Mouse (Mus musculus): ENCODE measurements around the gene Cry1.

The Cry1 gene

DNA sequence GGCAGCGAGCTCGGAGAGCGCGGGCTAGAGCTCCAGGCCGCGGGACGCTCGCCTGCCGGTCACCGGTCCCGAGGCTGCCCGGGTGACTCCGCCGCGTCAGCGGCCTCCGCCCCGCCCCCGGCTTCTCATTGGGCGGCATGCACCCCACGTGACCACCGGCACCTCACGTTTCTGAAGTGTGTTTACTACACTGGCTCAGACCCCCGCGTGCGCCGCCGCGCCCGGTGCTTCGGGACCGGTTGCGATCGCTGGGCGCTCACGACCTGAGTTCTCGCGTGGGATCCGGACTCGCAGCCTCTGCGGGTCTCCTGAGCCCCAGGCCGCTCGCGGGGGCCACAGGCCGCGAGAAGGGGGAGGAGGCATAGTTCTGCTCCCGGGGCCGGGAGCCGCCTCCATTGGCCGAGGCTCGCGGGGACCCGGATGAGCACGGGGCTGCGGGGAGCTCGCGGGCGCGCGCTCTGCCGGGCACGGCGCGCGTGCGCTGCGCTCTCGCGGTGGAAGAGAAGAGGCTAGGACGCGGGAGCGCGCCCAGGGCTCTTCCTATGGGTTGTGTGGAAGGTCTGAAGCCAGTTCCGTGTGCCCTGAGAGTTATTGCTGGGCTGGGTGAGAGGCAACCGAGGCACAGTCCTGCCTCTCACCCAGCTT is at the start of gene Cry1:
TSS of gene Cry1 (minus strand) at position 101 of the 645 bp plus-strand sequence.
- peak; percentile 98 to 99 for DNase-seq

- peak in 1 of 2 experiments; percentile 42 for DNase-seq
Measured at GRCm38 (mm10) chr10:85221771-85222050, 36.8 kb upstream of the Cry1 start.

DNA sequence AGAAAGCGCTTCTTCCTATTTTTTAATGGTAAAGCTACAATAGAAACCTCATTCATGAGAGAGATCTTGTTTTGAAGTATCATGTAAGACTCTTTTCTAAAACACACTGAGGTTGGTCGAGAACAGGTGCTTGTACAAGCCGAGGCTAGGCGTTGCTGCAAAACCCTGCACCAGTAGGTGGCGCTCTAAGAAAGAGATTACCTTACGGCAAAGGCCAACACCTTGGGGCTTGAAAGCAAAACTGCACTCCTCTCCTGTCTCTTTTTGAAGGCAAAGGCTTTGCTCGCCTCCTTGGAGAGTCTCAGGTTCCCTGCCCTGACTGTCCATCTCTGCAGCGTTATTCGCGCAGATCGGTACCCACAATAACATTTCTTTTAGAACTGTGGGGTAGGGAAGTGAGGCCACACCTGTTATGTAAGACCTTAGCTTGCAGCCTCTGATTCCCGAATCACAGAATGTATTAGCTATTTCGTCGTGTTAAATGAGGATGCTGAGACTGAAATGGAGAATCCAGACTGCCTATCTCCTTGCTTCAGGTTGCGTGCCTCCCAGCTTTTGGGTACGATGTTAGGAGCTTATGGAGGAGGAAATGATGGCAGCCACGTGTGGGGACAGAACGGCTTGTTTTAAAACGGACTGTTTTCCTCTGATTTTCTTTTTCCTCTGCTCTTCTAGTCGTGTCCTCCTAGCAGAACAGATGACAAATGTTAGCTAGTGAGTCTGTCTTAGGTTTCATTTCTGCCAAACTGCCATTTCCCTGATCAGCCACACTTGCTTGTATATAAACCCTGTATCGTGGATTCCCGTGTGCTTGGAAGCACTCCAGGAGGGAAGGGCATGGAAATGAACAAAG is 36.3 kb upstream of the Cry1 start:
- DNase-seq = peak; percentile 99

GRCm38 (mm10) chr10:85214847-85215246 is 30.0 kb upstream of the Cry1 start:
- peak; percentile 64 to 67 for DNase-seq

GRCm38 (mm10) chr10:85211673-85212072 is 26.8 kb upstream of the Cry1 start:
- DNase-seq = no peak

- DNase-seq = no peak
Measured at GRCm38 (mm10) chr10:85210125-85210524, 25.3 kb upstream of the Cry1 start.

GRCm38 (mm10) chr10:85209119-85209605 is 24.3 kb upstream of the Cry1 start:
- no peak for DNase-seq

DNA sequence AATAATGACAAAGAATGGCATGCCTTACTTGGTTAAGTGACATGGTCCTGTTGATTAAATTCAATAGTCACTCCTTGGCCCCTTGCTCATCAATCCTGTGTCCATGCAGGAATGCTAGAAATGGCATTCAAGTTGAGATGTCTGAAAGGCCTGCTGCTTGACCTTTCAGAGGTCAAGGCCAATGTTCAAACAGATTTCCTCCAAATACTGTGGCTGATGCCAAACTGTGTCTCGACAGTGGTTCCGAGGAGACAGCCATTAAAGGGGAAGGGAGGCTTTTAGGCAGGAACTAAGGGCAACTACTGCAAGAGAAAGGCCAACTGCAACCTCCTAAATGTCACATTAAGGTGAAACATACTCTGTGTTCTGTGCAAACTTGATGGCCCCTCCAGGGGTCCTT is 20.5 kb upstream of the Cry1 start:
- no peak for DNase-seq

DNA sequence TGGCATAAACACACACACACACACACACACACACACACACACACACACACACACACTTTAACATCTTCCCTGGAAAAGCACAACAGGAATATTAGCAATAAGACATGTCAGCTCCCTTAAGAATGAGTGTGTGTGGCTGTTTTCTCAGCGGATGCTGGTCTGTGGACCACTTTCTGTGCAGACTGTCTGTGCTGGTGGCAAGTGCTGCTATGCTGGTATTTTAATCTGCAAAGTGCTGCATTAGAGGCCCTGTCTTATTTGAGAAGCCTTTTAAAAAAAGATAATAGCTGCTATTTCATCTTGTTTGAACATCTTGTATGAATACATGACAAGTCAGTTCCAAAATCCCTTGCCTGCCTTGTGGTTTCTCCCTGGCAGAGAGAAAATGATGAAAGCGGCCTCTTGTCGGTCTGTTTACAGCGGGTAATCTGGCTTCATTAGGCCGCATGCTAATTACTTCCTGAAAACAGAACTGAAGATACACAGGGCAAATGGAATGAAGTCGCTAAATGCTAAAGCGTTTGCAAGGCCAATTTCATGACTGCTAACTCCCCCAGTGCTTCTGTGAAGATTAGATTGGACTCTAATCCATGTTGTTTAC is 19.5 kb upstream of the Cry1 start:
- no peak for DNase-seq

DNA sequence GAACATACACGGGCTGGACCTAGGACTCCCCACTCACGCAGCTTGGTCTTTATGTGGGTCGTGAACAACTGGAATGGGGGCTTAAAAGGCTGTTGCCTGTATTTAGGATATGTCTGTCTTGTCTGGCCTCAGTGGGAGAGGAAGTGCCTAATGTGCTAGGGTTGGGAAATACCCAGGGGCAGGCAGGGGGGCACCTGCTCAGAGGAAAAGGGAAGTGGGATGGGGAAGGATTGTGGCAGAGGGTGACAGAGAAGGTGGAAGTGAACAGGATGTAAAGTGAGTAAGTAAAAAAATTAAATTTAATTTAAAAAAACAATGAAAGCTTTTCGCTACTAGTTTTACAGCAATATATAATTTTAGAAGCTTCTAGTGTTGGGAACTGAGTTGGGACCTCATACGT is 9.7 kb upstream of the Cry1 start:
- no peak for DNase-seq

GRCm38 (mm10) chr10:85193321-85193720 is 8.5 kb upstream of the Cry1 start:
- no peak for DNase-seq

- DNase-seq = peak in 1 of 2 experiments; percentile 17
Measured at GRCm38 (mm10) chr10:85190652-85191051, 5.8 kb upstream of the Cry1 start.

- DNase-seq = no peak
Measured at GRCm38 (mm10) chr10:85189966-85190365, 5.1 kb upstream of the Cry1 start.

- DNase-seq = no peak
Measured at GRCm38 (mm10) chr10:85186499-85186794, 1.6 kb upstream of the Cry1 start.

DNA sequence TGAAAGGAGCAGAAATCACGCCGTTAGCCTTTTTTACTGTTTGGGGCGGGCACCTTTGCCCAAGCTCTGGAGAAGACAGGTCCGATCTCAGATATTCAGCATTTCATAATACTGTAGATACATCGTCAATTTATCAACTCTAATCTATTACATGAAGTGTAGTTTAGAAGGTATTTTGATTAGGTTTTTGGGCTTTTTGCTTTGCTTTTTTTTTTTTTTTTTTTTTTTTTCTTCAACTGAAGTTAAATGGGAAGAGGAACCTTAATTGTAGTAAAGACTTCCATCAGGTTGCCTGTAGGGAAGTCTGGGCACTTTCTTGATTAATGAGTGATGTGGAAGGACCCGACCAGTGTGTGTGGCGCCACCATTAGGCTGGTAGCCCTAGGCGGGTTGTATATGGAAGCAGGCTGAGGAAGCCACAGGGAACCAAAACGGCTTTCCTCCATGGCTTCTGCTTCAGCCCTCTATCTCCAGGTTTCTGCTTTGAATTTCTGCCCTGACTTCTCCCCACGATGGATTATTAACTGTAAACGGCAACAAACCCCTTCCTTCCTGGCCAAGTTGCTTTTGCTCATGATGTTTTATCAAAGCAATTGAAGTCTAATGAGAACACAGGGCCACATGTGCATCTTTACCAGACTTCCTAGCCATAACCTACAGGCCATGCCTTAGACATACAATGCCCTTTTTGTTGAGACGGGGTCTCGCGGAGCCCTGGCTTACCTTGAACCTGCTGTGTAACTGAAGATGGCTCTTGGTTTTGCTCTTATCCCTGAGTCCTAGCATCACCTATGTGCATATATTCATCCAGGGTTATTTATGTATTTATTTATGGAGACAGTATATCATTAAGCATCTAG is 1.0 kb upstream of the Cry1 start:
- peak; percentile 52 to 59 for DNase-seq

GRCm38 (mm10) chr10:85184201-85184963 is 482 bp downstream of the Cry1 start:
- peak; percentile 65 to 71 for DNase-seq

DNA sequence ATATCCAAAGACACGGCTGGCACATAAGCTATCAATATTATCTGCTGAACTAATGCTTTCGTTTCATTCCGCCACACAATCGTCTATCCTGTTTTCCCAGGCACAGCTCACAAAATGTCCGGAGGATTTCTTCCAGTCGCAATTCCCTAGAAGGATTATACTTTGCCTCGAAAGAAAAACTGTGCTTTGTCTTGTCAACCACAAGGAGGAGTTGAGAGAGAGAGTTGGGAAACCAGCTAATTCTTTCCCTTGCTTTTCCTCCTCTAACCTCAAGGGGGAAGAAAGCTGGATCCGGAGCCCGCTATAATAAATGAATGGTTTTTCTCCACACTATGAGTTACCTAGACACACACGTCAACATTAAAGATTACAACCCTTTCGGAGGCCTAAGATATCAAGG is 1.2 kb downstream of the Cry1 start:
- peak; percentile 21 to 53 for DNase-seq

GRCm38 (mm10) chr10:85182766-85183165 is 2.1 kb downstream of the Cry1 start:
- peak in 1 of 2 experiments; percentile 36 for DNase-seq

DNA sequence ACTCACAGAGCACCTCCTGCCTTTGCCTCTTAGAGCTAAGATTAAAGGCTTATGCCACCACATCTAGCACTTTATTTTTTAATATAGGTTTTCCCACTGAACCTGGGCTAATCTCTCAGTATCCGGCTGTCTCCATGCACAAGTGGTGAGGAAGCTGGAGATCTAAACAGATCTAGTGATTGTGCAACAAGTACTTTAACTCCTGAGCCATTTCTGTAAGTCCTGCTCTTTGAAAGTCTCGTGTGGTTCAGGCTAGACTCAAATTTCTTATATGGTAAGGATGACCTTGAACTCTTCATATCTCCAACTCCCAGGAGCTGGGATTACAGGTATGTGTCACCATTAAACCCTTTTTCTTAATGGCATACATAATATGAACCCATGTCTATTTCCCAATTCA is 8.2 kb downstream of the Cry1 start:
- no peak for DNase-seq

- no peak for DNase-seq
Measured at GRCm38 (mm10) chr10:85165306-85165705, 19.6 kb downstream of the Cry1 start.

GRCm38 (mm10) chr10:85164791-85165190 is 20.1 kb downstream of the Cry1 start:
- DNase-seq = no peak

- peak in 1 of 2 experiments; percentile 46 for DNase-seq
Measured at GRCm38 (mm10) chr10:85161745-85162351, 23.0 kb downstream of the Cry1 start.
